Mouse (Mus musculus): ENCODE measurements around the gene Ube4b. TPM values are rescaled to one million over a fixed set of nuclear protein-coding genes. Genes with fewer than 3 reads are reported as not detected.
"Not testable (repeated sequence)": the region's sequence is repeated elsewhere in the genome, so short reads cannot be mapped to it uniquely, and the experiment has no call there.

Ube4b gene
- polyA plus RNA-seq, 1 experiment from 2014 or later = 82.8 TPM

GRCm38 (mm10) chr4:149454879-149455278 lies 28.3 kb upstream of the Ube4b start, which contains the start of gene Rbp7:
Gene Rbp7 (minus strand): TSS chr4:149454978.
- H3K27me3 ChIP-seq = no peaks in the 10 kb centered on the region
- no peaks in the 10 kb centered on the region for H3K9me3 ChIP-seq (replicated peaks)
- H3K4me3 ChIP-seq = no peak within 1 kb of the TSS
- no peaks in the 10 kb centered on the region for H3K4me1 ChIP-seq
- ATAC-seq (ENCODE audit: low FRiP score) = no peak
- WGBS = 48% methylated on average over 8 of the region's 8 CpGs
- no peaks in the 10 kb centered on the region for H3K36me3 ChIP-seq
- H3K9ac ChIP-seq = no peak within 1 kb of the TSS
- no peak within 1 kb of the TSS for H3K27ac ChIP-seq
- H3K4me2 ChIP-seq (replicated peaks) = no peak within 1 kb of the TSS

- Histone ChIP-seq H3K9me3 (replicated peaks) (no peaks in the 10 kb centered on the region), H3K36me3 (no peaks in the 10 kb centered on the region), H3K4me3 (no peak overlapping the region), H3K27ac (no peak overlapping the region), H3K9ac (no peak overlapping the region), H3K4me1 (no peaks in the 10 kb centered on the region), H3K27me3 (no peaks in the 10 kb centered on the region), H3K4me2 (replicated peaks) (no peak overlapping the region)
- 89% methylated on average over 17 of the region's 17 CpGs for WGBS
- no peak for ATAC-seq (ENCODE audit: low FRiP score)
Measured at GRCm38 (mm10) chr4:149454263-149454662, 27.7 kb upstream of the Ube4b start.

DNA sequence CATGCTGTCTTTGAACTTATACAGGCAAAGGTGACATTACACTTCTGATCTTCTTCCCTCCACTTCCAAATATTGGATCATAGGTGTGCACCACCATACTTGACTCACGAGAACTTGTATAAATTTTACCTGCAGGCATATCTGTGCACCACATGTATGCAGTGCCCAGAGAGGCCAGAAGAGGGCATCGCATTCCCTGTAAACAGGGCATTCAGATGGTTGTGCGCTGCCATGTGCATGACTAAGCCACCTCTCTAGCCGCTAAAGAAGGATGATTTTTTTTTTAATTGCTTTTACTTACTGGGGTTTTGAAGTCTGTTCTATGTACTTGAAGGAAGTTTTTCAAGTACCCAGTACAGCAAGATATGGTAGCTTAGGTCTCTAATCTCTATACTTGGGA lies 27.1 kb upstream of the Ube4b start:
- H3K9ac ChIP-seq = no peak overlapping the region
- no peaks in the 10 kb centered on the region for H3K36me3 ChIP-seq
- H3K4me3 ChIP-seq = no peak overlapping the region
- no peaks in the 10 kb centered on the region for H3K4me1 ChIP-seq
- no peaks in the 10 kb centered on the region for H3K9me3 ChIP-seq (replicated peaks)
- no peak overlapping the region for H3K4me2 ChIP-seq (replicated peaks)
- no peaks in the 10 kb centered on the region for H3K27me3 ChIP-seq
- no peak for ATAC-seq (ENCODE audit: low FRiP score)
- WGBS = 88% methylated on average over 4 of the region's 4 CpGs
- H3K27ac ChIP-seq = no peak overlapping the region

DNA sequence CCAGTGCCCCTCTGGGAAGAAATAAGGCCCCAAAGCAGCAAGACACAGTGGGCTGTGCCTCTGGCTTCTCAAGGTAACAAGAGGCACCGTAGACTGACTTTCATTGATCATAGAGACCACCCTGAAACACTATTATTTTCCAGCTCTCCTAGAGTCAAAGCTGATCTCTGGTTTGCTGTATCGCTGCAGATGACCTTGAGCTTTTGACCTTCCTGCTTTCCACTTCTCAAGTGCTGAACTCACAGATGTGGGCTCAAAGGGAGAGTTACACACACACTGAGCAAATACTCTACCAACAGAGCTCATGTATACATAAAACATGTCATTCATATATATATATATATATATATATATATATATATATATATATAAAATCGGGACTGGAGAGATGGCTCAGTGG lies 24.1 kb upstream of the Ube4b start:
- no peaks in the 10 kb centered on the region for H3K9me3 ChIP-seq (replicated peaks)
- no peaks in the 10 kb centered on the region for H3K36me3 ChIP-seq
- H3K4me1 ChIP-seq = peaks cover 8% of the 10 kb centered on the region
- no peak for ATAC-seq (ENCODE audit: low FRiP score)
- H3K9ac ChIP-seq = no peak overlapping the region
- H3K27me3 ChIP-seq = no peaks in the 10 kb centered on the region
- no peak overlapping the region for H3K4me3 ChIP-seq
- no peak overlapping the region for H3K27ac ChIP-seq
- WGBS = 91% methylated on average over 3 of the region's 3 CpGs
- H3K4me2 ChIP-seq (replicated peaks) = no peak overlapping the region

GRCm38 (mm10) chr4:149446309-149446708 lies 19.8 kb upstream of the Ube4b start:
- no peak overlapping the region for H3K4me3 ChIP-seq

GRCm38 (mm10) chr4:149445868-149446267 lies 19.3 kb upstream of the Ube4b start:
- no peak overlapping the region for H3K4me3 ChIP-seq
- ATAC-seq (ENCODE audit: low FRiP score) = peak; percentile 63
- H3K36me3 ChIP-seq = no peaks in the 10 kb centered on the region
- H3K27me3 ChIP-seq = no peaks in the 10 kb centered on the region
- H3K27ac ChIP-seq = peak overlapping the region; percentile 95
- H3K9ac ChIP-seq = 0 out of 2 replicates have a peak overlapping the region, but pooled peaks have one; percentile 66
- no peaks in the 10 kb centered on the region for H3K9me3 ChIP-seq (replicated peaks)
- peaks cover 17% of the 10 kb centered on the region for H3K4me1 ChIP-seq
- H3K4me2 ChIP-seq (replicated peaks) = peak overlapping the region; percentile 58
- 2% methylated on average over 11 of the region's 11 CpGs for WGBS

More at GRCm38 (mm10) chr4:149446309-149446708, 19.8 kb upstream of the Ube4b start:
- Histone ChIP-seq H3K9me3 (replicated peaks) (no peaks in the 10 kb centered on the region), H3K27ac (peak overlapping the region; percentile 95), H3K9ac (0 out of 2 replicates have a peak overlapping the region, but pooled peaks have one; percentile 66), H3K4me2 (replicated peaks) (peak overlapping the region; percentile 58), H3K4me1 (peaks cover 17% of the 10 kb centered on the region), H3K27me3 (no peaks in the 10 kb centered on the region), H3K36me3 (no peaks in the 10 kb centered on the region)
- 33% methylated on average over 1 of the region's 1 CpGs for WGBS
- no peak for ATAC-seq (ENCODE audit: low FRiP score)

GRCm38 (mm10) chr4:149444964-149445701 lies 18.6 kb upstream of the Ube4b start:
- ATAC-seq (ENCODE audit: low FRiP score) = peak; percentile 97
- Histone ChIP-seq H3K27me3 (no peaks in the 10 kb centered on the region), H3K4me1 (peaks cover 17% of the 10 kb centered on the region), H3K27ac (peak overlapping the region; percentile 95), H3K4me2 (replicated peaks) (peak overlapping the region; percentile 58), H3K36me3 (no peaks in the 10 kb centered on the region), H3K9me3 (replicated peaks) (no peaks in the 10 kb centered on the region), H3K9ac (peak overlapping the region; percentile 66), H3K4me3 (peak overlapping the region; percentile 31)
- under 1% methylated on average over 36 of the region's 36 CpGs for WGBS

- WGBS = 59% methylated on average over 1 of the region's 1 CpGs
- ATAC-seq (ENCODE audit: low FRiP score) = no peak
- Histone ChIP-seq H3K27ac (peak overlapping the region; percentile 95), H3K27me3 (no peaks in the 10 kb centered on the region), H3K9ac (0 out of 2 replicates have a peak overlapping the region, but pooled peaks have one; percentile 66), H3K4me1 (peaks cover 17% of the 10 kb centered on the region), H3K4me2 (replicated peaks) (peak overlapping the region; percentile 58), H3K4me3 (no peak overlapping the region), H3K9me3 (replicated peaks) (no peaks in the 10 kb centered on the region), H3K36me3 (no peaks in the 10 kb centered on the region)
Measured at GRCm38 (mm10) chr4:149444465-149444864, 17.9 kb upstream of the Ube4b start.

GRCm38 (mm10) chr4:149442436-149442835 lies 15.9 kb upstream of the Ube4b start:
- Histone ChIP-seq H3K27ac (no peak overlapping the region), H3K4me2 (replicated peaks) (no peak overlapping the region), H3K9ac (no peak overlapping the region), H3K9me3 (replicated peaks) (no peaks in the 10 kb centered on the region), H3K4me1 (peaks cover 17% of the 10 kb centered on the region), H3K36me3 (no peaks in the 10 kb centered on the region), H3K27me3 (no peaks in the 10 kb centered on the region), H3K4me3 (no peak overlapping the region)
- 66% methylated on average over 3 of the region's 3 CpGs for WGBS
- ATAC-seq (ENCODE audit: low FRiP score) = no peak

DNA sequence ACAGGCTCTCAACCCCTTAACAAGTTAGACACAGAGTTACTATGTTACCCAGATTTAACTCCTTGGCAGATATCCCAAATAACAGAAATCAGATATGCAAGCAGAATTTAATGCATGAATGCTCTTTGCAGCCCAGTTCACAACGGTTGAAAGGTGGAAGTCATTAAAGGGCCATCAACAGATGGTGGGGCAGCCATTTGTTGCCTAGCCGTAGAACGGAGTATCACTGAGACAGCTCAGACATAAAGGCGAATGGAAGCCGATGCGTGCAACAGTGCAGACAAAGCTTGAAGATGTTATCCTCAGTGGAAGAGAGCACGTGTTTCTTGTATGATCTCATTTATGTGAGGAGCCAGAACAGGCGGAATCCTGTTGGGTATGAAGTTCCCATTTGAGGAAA lies 14.0 kb upstream of the Ube4b start:
- no peak for ATAC-seq (ENCODE audit: low FRiP score)
- no peaks in the 10 kb centered on the region for H3K27me3 ChIP-seq
- no peaks in the 10 kb centered on the region for H3K9me3 ChIP-seq (replicated peaks)
- H3K36me3 ChIP-seq = no peaks in the 10 kb centered on the region
- H3K4me1 ChIP-seq = peaks cover 9% of the 10 kb centered on the region
- H3K4me3 ChIP-seq = no peak overlapping the region
- H3K4me2 ChIP-seq (replicated peaks) = no peak overlapping the region
- H3K9ac ChIP-seq = no peak overlapping the region
- WGBS = 62% methylated on average over 8 of the region's 8 CpGs
- H3K27ac ChIP-seq = no peak overlapping the region

DNA sequence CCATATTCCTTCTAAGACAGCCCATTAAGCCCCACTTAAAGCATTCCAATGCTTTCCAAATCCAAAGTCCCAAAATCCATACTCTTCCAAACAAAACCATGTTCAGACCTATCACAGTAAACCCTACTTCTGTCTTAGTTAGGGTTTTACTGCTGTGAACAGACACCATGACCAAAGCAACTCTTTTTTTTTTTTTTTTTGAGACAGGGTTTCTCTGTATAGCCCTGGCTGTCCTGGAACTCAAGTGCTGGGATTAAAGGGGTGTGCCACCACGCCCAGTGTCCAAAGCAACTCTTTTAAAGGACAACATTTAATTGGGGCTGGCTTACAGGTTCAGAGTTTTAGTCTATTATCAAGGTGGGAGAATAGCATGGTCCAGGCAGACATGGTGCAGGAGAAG lies 5.3 kb upstream of the Ube4b start:
- not testable (repeated sequence) for H3K27ac ChIP-seq; H3K9ac ChIP-seq; H3K4me3 ChIP-seq; H3K9me3 ChIP-seq (replicated peaks); H3K4me2 ChIP-seq (replicated peaks); ATAC-seq (ENCODE audit: low FRiP score); H3K27me3 ChIP-seq; H3K4me1 ChIP-seq; H3K36me3 ChIP-seq
- WGBS = 80% methylated on average over 1 of the region's 1 CpGs

DNA sequence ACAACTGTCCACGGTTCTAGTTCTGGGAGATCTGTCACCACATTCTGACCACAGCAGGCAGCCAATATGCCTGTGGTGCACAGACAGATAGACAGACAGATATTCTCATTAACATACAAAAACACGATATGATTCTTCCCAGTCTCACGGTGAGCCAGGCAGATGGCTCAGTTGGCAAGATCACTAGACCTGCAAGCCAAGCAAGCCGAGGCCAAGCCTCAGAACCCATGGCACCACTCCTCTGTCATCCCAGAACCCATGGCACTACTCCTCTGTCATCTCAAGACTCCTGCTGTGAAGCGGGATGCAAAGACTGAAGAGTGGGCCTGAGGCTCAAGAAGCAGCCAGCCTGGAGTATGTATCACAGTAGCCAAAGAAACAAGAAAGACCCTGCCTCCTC lies 3.0 kb upstream of the Ube4b start:
- 73% methylated on average over 5 of the region's 5 CpGs for WGBS
- Histone ChIP-seq H3K4me2 (replicated peaks) (no peak overlapping the region), H3K9ac (no peak overlapping the region), H3K27ac (no peak overlapping the region), H3K9me3 (replicated peaks) (no peaks in the 10 kb centered on the region), H3K4me3 (no peak overlapping the region), H3K36me3 (no peaks in the 10 kb centered on the region), H3K27me3 (no peaks in the 10 kb centered on the region), H3K4me1 (0 out of 2 replicates have a peak, but pooled peaks cover 1% of the 10 kb centered on the region)
- ATAC-seq (ENCODE audit: low FRiP score) = no peak

DNA sequence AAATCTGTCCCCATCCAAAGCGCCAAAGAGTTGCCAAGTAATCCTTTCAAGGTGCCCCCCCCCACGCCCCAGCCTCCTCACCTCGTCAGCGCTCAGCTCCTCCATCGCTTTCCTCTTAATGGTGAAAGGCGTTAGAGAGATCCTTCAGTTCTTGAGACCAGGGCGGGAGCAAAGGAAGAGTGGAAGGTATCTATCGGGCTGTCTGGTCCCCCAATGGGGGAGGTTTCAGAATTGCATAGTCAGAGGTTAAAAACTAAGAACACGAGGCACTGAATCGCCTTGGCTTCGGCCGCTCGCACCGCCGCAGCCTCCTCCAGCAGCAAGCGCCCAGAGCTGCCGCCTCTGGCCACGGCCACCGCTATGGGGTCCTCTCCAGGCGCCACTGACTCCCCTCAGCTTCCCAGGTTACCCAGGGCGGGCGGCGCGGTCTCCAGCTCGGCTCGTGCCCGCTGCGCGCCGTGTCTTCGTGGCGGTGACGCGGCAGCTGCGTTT lies 702 bp downstream of the Ube4b start:
- Histone ChIP-seq H3K4me1 (peaks cover 19% of the 10 kb centered on the region), H3K4me3 (peak overlapping the region; percentile 92), H3K27ac (peak overlapping the region; percentile 100), H3K27me3 (no peaks in the 10 kb centered on the region), H3K36me3 (no peaks in the 10 kb centered on the region), H3K4me2 (replicated peaks) (peak overlapping the region; percentile 76), H3K9me3 (replicated peaks) (no peaks in the 10 kb centered on the region), H3K9ac (peak overlapping the region; percentile 93)
- peak; percentile 79 for ATAC-seq (ENCODE audit: low FRiP score)
- WGBS = under 1% methylated on average over 35 of the region's 35 CpGs

All from hindbrain, embryonic 12.5 days (tissue).